Mouse (Mus musculus): ENCODE data around the gene Col4a1.

Gene Col4a1

GRCm38 (mm10) chr8:11224178-11224577 lies 88.4 kb downstream of the Col4a1 start:
- TF ChIP-seq NANOG (IDR thresholded peaks at IDR 0.05; ENCODE audit: borderline replicate concordance, low read length) (no peak), CTCF (conservative IDR thresholded peaks at IDR 0.05; ENCODE audit: low read length) (no peak), POU5F1 (IDR thresholded peaks at IDR 0.05; ENCODE audit: borderline replicate concordance, low read length) (no peak)
- Histone ChIP-seq H3K27me3 (ENCODE audit: insufficient read depth, low read length) (0 out of 2 replicates have a peak, but pooled peaks cover 3% of the 10 kb centered on the region), H3K9me3 (ENCODE audit: low read length) (no peaks in the 10 kb centered on the region), H3K4me1 (replicated peaks; ENCODE audit: low read depth, low read length) (peaks cover 11% of the 10 kb centered on the region), H3K36me3 (ENCODE audit: insufficient read depth, low read length) (no peaks in the 10 kb centered on the region), H3K4me3 (replicated peaks; ENCODE audit: low read length) (no peak overlapping the region)

GRCm38 (mm10) chr8:11221353-11221752 lies 91.3 kb downstream of the Col4a1 start:
- Histone ChIP-seq H3K4me1 (replicated peaks; ENCODE audit: low read depth, low read length) (no peaks in the 10 kb centered on the region; the same call in 1 of the 2 replicates), H3K36me3 (ENCODE audit: insufficient read depth, low read length) (no peaks in the 10 kb centered on the region), H3K4me3 (replicated peaks; ENCODE audit: low read length) (no peak overlapping the region), H3K9me3 (ENCODE audit: low read length) (no peaks in the 10 kb centered on the region), H3K27me3 (ENCODE audit: insufficient read depth, low read length) (0 out of 2 replicates have a peak, but pooled peaks cover 3% of the 10 kb centered on the region)
- TF ChIP-seq POU5F1 (IDR thresholded peaks at IDR 0.05; ENCODE audit: borderline replicate concordance, low read length) (no peak), NANOG (IDR thresholded peaks at IDR 0.05; ENCODE audit: borderline replicate concordance, low read length) (no peak), CTCF (conservative IDR thresholded peaks at IDR 0.05; ENCODE audit: low read length) (no peak)

GRCm38 (mm10) chr8:11219282-11219681 lies 93.3 kb downstream of the Col4a1 start:
- 0 out of 2 replicates have a peak, but pooled peaks cover 3% of the 10 kb centered on the region for H3K27me3 ChIP-seq (ENCODE audit: insufficient read depth, low read length)
- no peak overlapping the region for H3K4me3 ChIP-seq (replicated peaks; ENCODE audit: low read length)
- no peaks in the 10 kb centered on the region for H3K9me3 ChIP-seq (ENCODE audit: low read length)
- H3K4me1 ChIP-seq (replicated peaks; ENCODE audit: low read depth, low read length) = no peaks in the 10 kb centered on the region; the same call in 1 of the 2 replicates
- TF ChIP-seq NANOG (IDR thresholded peaks at IDR 0.05; ENCODE audit: borderline replicate concordance, low read length) = no peak
- no peak for TF ChIP-seq CTCF (conservative IDR thresholded peaks at IDR 0.05; ENCODE audit: low read length)
- no peak for TF ChIP-seq POU5F1 (IDR thresholded peaks at IDR 0.05; ENCODE audit: borderline replicate concordance, low read length)
- no peaks in the 10 kb centered on the region for H3K36me3 ChIP-seq (ENCODE audit: insufficient read depth, low read length)

- Histone ChIP-seq H3K9me3 (ENCODE audit: low read length) (no peaks in the 10 kb centered on the region), H3K36me3 (ENCODE audit: insufficient read depth, low read length) (no peaks in the 10 kb centered on the region), H3K27me3 (ENCODE audit: insufficient read depth, low read length) (0 out of 2 replicates have a peak, but pooled peaks cover 3% of the 10 kb centered on the region), H3K4me3 (replicated peaks; ENCODE audit: low read length) (no peak overlapping the region), H3K4me1 (replicated peaks; ENCODE audit: low read depth, low read length) (no peaks in the 10 kb centered on the region; the same call in 1 of the 2 replicates)
- TF ChIP-seq POU5F1 (IDR thresholded peaks at IDR 0.05; ENCODE audit: borderline replicate concordance, low read length) = no peak
- peak; percentile 74 for TF ChIP-seq CTCF (conservative IDR thresholded peaks at IDR 0.05; ENCODE audit: low read length)
Observed at GRCm38 (mm10) chr8:11215231-11215630, 97.4 kb downstream of the Col4a1 start.

- no peak overlapping the region for H3K4me3 ChIP-seq (replicated peaks; ENCODE audit: low read length)
- TF ChIP-seq CTCF (conservative IDR thresholded peaks at IDR 0.05; ENCODE audit: low read length) (no peak), POU5F1 (IDR thresholded peaks at IDR 0.05; ENCODE audit: borderline replicate concordance, low read length) (no peak), NANOG (IDR thresholded peaks at IDR 0.05; ENCODE audit: borderline replicate concordance, low read length) (no peak)
- H3K27me3 ChIP-seq (ENCODE audit: insufficient read depth, low read length) = peaks cover 7% of the 10 kb centered on the region; the same call in 1 of the 2 replicates
- H3K9me3 ChIP-seq (ENCODE audit: low read length) = no peaks in the 10 kb centered on the region
- no peaks in the 10 kb centered on the region for H3K36me3 ChIP-seq (ENCODE audit: insufficient read depth, low read length)
- H3K4me1 ChIP-seq (replicated peaks; ENCODE audit: low read depth, low read length) = no peaks in the 10 kb centered on the region
Observed at GRCm38 (mm10) chr8:11206509-11206908, 106.1 kb downstream of the Col4a1 start.

- H3K9me3 ChIP-seq (ENCODE audit: low read length) = no peaks in the 10 kb centered on the region
- H3K4me3 ChIP-seq (replicated peaks; ENCODE audit: low read length) = no peak overlapping the region
- H3K4me1 ChIP-seq (replicated peaks; ENCODE audit: low read depth, low read length) = no peaks in the 10 kb centered on the region
- peaks cover 11% of the 10 kb centered on the region; the same call in 1 of the 2 replicates for H3K27me3 ChIP-seq (ENCODE audit: insufficient read depth, low read length)
- TF ChIP-seq NANOG (IDR thresholded peaks at IDR 0.05; ENCODE audit: borderline replicate concordance, low read length) = no peak
- no peak for TF ChIP-seq CTCF (conservative IDR thresholded peaks at IDR 0.05; ENCODE audit: low read length)
- no peak for TF ChIP-seq POU5F1 (IDR thresholded peaks at IDR 0.05; ENCODE audit: borderline replicate concordance, low read length)
- H3K36me3 ChIP-seq (ENCODE audit: insufficient read depth, low read length) = no peaks in the 10 kb centered on the region
Observed at GRCm38 (mm10) chr8:11205532-11205931, 107.1 kb downstream of the Col4a1 start.

GRCm38 (mm10) chr8:11203260-11204110 lies 109.1 kb downstream of the Col4a1 start:
- Histone ChIP-seq H3K4me3 (replicated peaks; ENCODE audit: low read length) (no peak overlapping the region), H3K36me3 (ENCODE audit: insufficient read depth, low read length) (no peaks in the 10 kb centered on the region), H3K27me3 (ENCODE audit: insufficient read depth, low read length) (peaks cover 11% of the 10 kb centered on the region; the same call in 1 of the 2 replicates), H3K4me1 (replicated peaks; ENCODE audit: low read depth, low read length) (no peaks in the 10 kb centered on the region), H3K9me3 (ENCODE audit: low read length) (no peaks in the 10 kb centered on the region)
- TF ChIP-seq NANOG (IDR thresholded peaks at IDR 0.05; ENCODE audit: borderline replicate concordance, low read length) (no peak), POU5F1 (IDR thresholded peaks at IDR 0.05; ENCODE audit: borderline replicate concordance, low read length) (no peak), CTCF (conservative IDR thresholded peaks at IDR 0.05; ENCODE audit: low read length) (no peak)

GRCm38 (mm10) chr8:11198650-11199049 lies 114.0 kb downstream of the Col4a1 start:
- Histone ChIP-seq H3K4me1 (replicated peaks; ENCODE audit: low read depth, low read length) (no peaks in the 10 kb centered on the region), H3K36me3 (ENCODE audit: insufficient read depth, low read length) (no peaks in the 10 kb centered on the region), H3K9me3 (ENCODE audit: low read length) (no peaks in the 10 kb centered on the region), H3K4me3 (replicated peaks; ENCODE audit: low read length) (no peak overlapping the region), H3K27me3 (ENCODE audit: insufficient read depth, low read length) (peaks cover 3% of the 10 kb centered on the region; the same call in 1 of the 2 replicates)
- TF ChIP-seq CTCF (conservative IDR thresholded peaks at IDR 0.05; ENCODE audit: low read length) = no peak
- TF ChIP-seq POU5F1 (IDR thresholded peaks at IDR 0.05; ENCODE audit: borderline replicate concordance, low read length) = no peak
- no peak for TF ChIP-seq NANOG (IDR thresholded peaks at IDR 0.05; ENCODE audit: borderline replicate concordance, low read length)

Data from E14TG2a.4 (cell line).